ENCODE assay signal across 9 mouse cellular contexts in genomic region chr16:45892928-45893327, GRCm38 (mm10).
A peak's percentile ranks its signal among the peaks of the same experiment; 100 is the strongest.
DNase-seq lines count a peak whose midpoint lies in the region; ATAC-seq and TF ChIP-seq lines count a peak whose summit lies in the region.
"Had no signal": no experiment of that assay in that cellular context is flagged by ENCODE, and none has a peak within 500 bp of the region (broad histone marks: within the 10 kb centered on the region; RNA-seq: fewer than 3 reads in every experiment).

No protein-coding gene starts in this region.

- no peak for ATAC-seq in forebrain, embryonic 16.5 days
- peak; percentile 44; the same call in 1 of the 2 replicates for ATAC-seq in embryonic facial prominence, embryonic 14.5 days (ENCODE audit: low read depth)

- no peak for TF ChIP-seq POLR2A in thymus, adult 2 months (IDR thresholded peaks at IDR 0.05; ENCODE audit: control insufficient read depth, extremely low read depth, insufficient read depth, low read length, poor library complexity)

- H3K27ac ChIP-seq in forebrain, embryonic 10.5 days = peak overlapping the region; percentile 65; the same call in 1 of the 2 replicates
- no peak overlapping the region for H3K27ac ChIP-seq in forebrain, embryonic 16.5 days (ENCODE audit: low read length)
- H3K27ac ChIP-seq in embryonic facial prominence, embryonic 14.5 days (replicated peaks; ENCODE audit: low read depth, low read length) = 0 out of 2 replicates have a peak overlapping the region, but pooled peaks have one; percentile 25
- no peak overlapping the region for H3K27ac ChIP-seq in thymus, adult 2 months (ENCODE audit: control insufficient read depth, insufficient read depth, low read length)

- WGBS in forebrain, embryonic 10.5 days = 50% methylated on average over 1 of the region's 1 CpGs
- 52% methylated on average over 1 of the region's 1 CpGs for WGBS in forebrain, embryonic 16.5 days
- 21% methylated on average over 1 of the region's 1 CpGs for WGBS in embryonic facial prominence, embryonic 14.5 days
- WGBS in thymus, adult 2 months = 89% methylated on average over 1 of the region's 1 CpGs

- TF ChIP-seq CTCF in thymus, adult 2 months (IDR thresholded peaks at IDR 0.05; ENCODE audit: borderline replicate concordance, control insufficient read depth, extremely low read depth, insufficient read depth, low read length, poor library complexity) = no peak

- no peaks in the 10 kb centered on the region for H3K36me3 ChIP-seq in forebrain, embryonic 10.5 days (replicated peaks)
- no peaks in the 10 kb centered on the region for H3K36me3 ChIP-seq in forebrain, embryonic 16.5 days (ENCODE audit: control insufficient read depth, insufficient read depth)
- no peaks in the 10 kb centered on the region for H3K36me3 ChIP-seq in embryonic facial prominence, embryonic 14.5 days (ENCODE audit: control insufficient read depth, insufficient read depth, low read length)
- H3K36me3 ChIP-seq in thymus, adult 2 months (ENCODE audit: control insufficient read depth, insufficient read depth, low read length) = no peaks in the 10 kb centered on the region

- no peak overlapping the region for H3K9ac ChIP-seq in forebrain, embryonic 16.5 days (replicated peaks; ENCODE audit: low read depth, low read length)
- no peak overlapping the region for H3K9ac ChIP-seq in embryonic facial prominence, embryonic 14.5 days (ENCODE audit: low read depth, low read length)

- DNase-seq in forebrain, embryonic 10.5 days (ENCODE audit: extremely low spot score, low spot score) = peak; percentile 43
- peak; percentile 37 for DNase-seq in embryonic facial prominence, embryonic 14.5 days (ENCODE audit: low spot score)
- peak; percentile 77 for DNase-seq in kidney, adult 9 months
- DNase-seq in lung, postnatal 10 days = peak; percentile 63
- DNase-seq in layer of hippocampus, adult 8-10 months (ENCODE audit: low spot score in 2 of 2) = no peak
- no peak for DNase-seq in thymus, postnatal 4 days
- no peak for DNase-seq in thymus, adult 2 months
- DNase-seq: adrenal gland, postnatal 36 days had no signal

- peaks cover 16% of the 10 kb centered on the region for H3K4me1 ChIP-seq in forebrain, embryonic 10.5 days
- no peaks in the 10 kb centered on the region for H3K4me1 ChIP-seq in forebrain, embryonic 16.5 days (replicated peaks; ENCODE audit: control insufficient read depth, insufficient read depth, low read length)
- H3K4me1 ChIP-seq in embryonic facial prominence, embryonic 14.5 days (ENCODE audit: control insufficient read depth, insufficient read depth, low read length) = peaks cover 30% of the 10 kb centered on the region
- H3K4me1 ChIP-seq in thymus, adult 2 months (replicated peaks; ENCODE audit: control insufficient read depth, insufficient read depth, low read length) = no peaks in the 10 kb centered on the region

- H3K9me3 ChIP-seq in forebrain, embryonic 10.5 days = no peaks in the 10 kb centered on the region
- no peaks in the 10 kb centered on the region for H3K9me3 ChIP-seq in forebrain, embryonic 16.5 days (ENCODE audit: control insufficient read depth, low read length)
- no peaks in the 10 kb centered on the region for H3K9me3 ChIP-seq in embryonic facial prominence, embryonic 14.5 days (ENCODE audit: control insufficient read depth, low read length)

- H3K27me3 ChIP-seq in forebrain, embryonic 10.5 days (ENCODE audit: poor library complexity, severe bottlenecking) = no peaks in the 10 kb centered on the region
- H3K27me3 ChIP-seq in forebrain, embryonic 16.5 days (replicated peaks; ENCODE audit: control insufficient read depth, insufficient read depth, low read length) = no peaks in the 10 kb centered on the region
- no peaks in the 10 kb centered on the region for H3K27me3 ChIP-seq in embryonic facial prominence, embryonic 14.5 days (replicated peaks; ENCODE audit: control insufficient read depth, insufficient read depth, low read length)
- no peaks in the 10 kb centered on the region for H3K27me3 ChIP-seq in thymus, adult 2 months (ENCODE audit: control insufficient read depth, insufficient read depth, low read length)

- no peak overlapping the region for H3K4me2 ChIP-seq in forebrain, embryonic 16.5 days (ENCODE audit: low read length)
- H3K4me2 ChIP-seq in embryonic facial prominence, embryonic 14.5 days (ENCODE audit: low read depth, low read length) = no peak overlapping the region

- no peak overlapping the region for H3K4me3 ChIP-seq in forebrain, embryonic 10.5 days
- no peak overlapping the region for H3K4me3 ChIP-seq in forebrain, embryonic 16.5 days (replicated peaks; ENCODE audit: low read length)
- H3K4me3 ChIP-seq in embryonic facial prominence, embryonic 14.5 days (ENCODE audit: low read depth, low read length) = no peak overlapping the region
- H3K4me3 ChIP-seq in thymus, adult 2 months (ENCODE audit: control insufficient read depth, insufficient read depth, low read length) = no peak overlapping the region

Comparison
In these comparisons a context has a peak if more than half of its experiments do, and no peak if none do; other contexts are left out.
1. H3K27ac ChIP-seq: peak in forebrain, embryonic 10.5 days (single experiment) and embryonic facial prominence, embryonic 14.5 days (single experiment); none in forebrain, embryonic 16.5 days (single experiment) and thymus, adult 2 months (single experiment).
2. DNase-seq: peak in forebrain, embryonic 10.5 days (single experiment), embryonic facial prominence, embryonic 14.5 days (single experiment), kidney, adult 9 months (single experiment) and lung, postnatal 10 days (single experiment); none in layer of hippocampus, adult 8-10 months (0 of 2), thymus, postnatal 4 days (single experiment) and thymus, adult 2 months (single experiment).